Mouse (Mus musculus): ENCODE data around the gene Plcl1.

DNA sequence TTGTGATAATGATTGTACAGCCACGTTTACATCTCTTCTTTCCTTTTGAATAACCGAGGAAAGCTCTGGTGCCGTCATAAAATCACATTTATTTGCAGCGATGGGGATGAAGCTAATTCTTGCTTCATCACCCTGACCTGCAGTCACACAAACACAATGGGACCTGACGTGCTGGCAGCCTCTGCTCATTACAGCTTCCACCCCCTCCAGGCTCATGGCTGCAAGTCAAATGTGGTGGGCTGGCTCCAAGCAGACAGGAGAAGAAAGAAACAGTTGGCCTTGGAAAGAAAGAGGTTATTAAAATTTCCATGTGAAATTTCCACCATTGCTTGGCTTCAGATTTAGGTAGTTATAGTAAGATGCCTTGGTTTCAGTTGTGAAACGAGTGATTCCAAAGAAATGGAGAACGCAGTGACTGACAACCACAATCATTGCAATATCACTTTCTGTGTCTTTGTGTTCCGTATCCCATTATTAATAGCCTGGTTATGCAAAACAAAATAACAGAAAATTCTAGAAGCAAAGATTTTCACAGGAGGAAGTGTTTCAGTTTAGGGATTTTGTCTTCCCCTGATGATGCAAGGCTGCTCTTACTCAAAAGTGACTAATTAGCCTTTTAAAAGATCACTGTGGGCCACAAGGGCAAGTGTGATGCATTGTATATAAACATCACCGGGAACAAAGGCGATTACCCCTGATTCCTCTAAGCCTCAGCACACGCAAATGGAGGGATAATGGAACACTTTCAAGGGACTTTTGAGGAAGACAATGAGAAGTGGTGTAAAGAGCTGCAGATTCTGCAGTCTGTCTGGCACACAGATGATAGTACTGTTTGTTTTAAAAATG is 260.3 kb downstream of the Plcl1 start:
- TF ChIP-seq CTCF (IDR thresholded peaks at IDR 0.05; ENCODE audit: low read depth, low read length) (no peak), GATA2 (IDR thresholded peaks at IDR 0.05; ENCODE audit: borderline replicate concordance, low read depth, low read length) (no peak)
